Mouse (Mus musculus): ENCODE measurements around the gene AB124611. TPM values are rescaled to one million over a fixed set of nuclear protein-coding genes. Genes with fewer than 3 reads are reported as not detected.
"Not testable (repeated sequence)": the region's sequence is repeated elsewhere in the genome, so short reads cannot be mapped to it uniquely, and the experiment has no call there.

AB124611 gene
- polyA plus RNA-seq, 1 experiment from 2014 or later: 2.5 TPM

GRCm38 (mm10) chr9:21594350-21594749 is 68.4 kb downstream of the AB124611 start:
- not testable (repeated sequence) for H3K27me3 ChIP-seq (replicated peaks); H3K36me3 ChIP-seq; H3K27ac ChIP-seq; ATAC-seq; H3K9ac ChIP-seq; H3K9me3 ChIP-seq
- Histone ChIP-seq H3K4me3 (replicated peaks) (peak overlapping the region; percentile 72; the same call in 1 of the 2 replicates), H3K4me2 (replicated peaks) (peak overlapping the region; percentile 90), H3K4me1 (replicated peaks) (peaks cover 18% of the 10 kb centered on the region)
- WGBS: 88% methylated on average over 8 of the region's 8 CpGs

- Histone ChIP-seq H3K4me1 (replicated peaks) (peaks cover 18% of the 10 kb centered on the region), H3K36me3 (0 out of 2 replicates have a peak, but pooled peaks cover 2% of the 10 kb centered on the region), H3K27me3 (replicated peaks) (no peaks in the 10 kb centered on the region), H3K9ac (peak overlapping the region; percentile 3; the same call in 1 of the 2 replicates), H3K9me3 (no peaks in the 10 kb centered on the region), H3K4me2 (replicated peaks) (peak overlapping the region; percentile 90), H3K4me3 (replicated peaks) (no peak overlapping the region), H3K27ac (no peak overlapping the region)
- WGBS: 74% methylated on average over 2 of the region's 2 CpGs
- no peak for ATAC-seq
Observed at GRCm38 (mm10) chr9:21594838-21595237, 68.9 kb downstream of the AB124611 start.

Other genes with a start within 250 kb of the AB124611 start
- gene Kri1, start 238.2 kb upstream of the AB124611 start, polyA plus RNA-seq (2015; fragmentation: Nextera tagmentation; extraction: Ambion mirVana): 11.1 and 15.4 TPM in 2 replicates
- gene Cdkn2d, start 234.8 kb upstream of the AB124611 start, polyA plus RNA-seq (2015; fragmentation: Nextera tagmentation; extraction: Ambion mirVana): 38.4 and 42.1 TPM in 2 replicates
- gene Ap1m2, start 213.8 kb upstream of the AB124611 start, polyA plus RNA-seq (2015; fragmentation: Nextera tagmentation; extraction: Ambion mirVana): 106 and 115 TPM in 2 replicates
- 48.1 and 52.0 TPM in 2 replicates for gene Slc44a2, start 205.5 kb upstream of the AB124611 start, polyA plus RNA-seq (2015; fragmentation: Nextera tagmentation; extraction: Ambion mirVana)
- 143 and 150 TPM in 2 replicates for gene Ilf3, start 158.3 kb upstream of the AB124611 start, polyA plus RNA-seq (2015; fragmentation: Nextera tagmentation; extraction: Ambion mirVana)
- gene Qtrt1, start 114.3 kb upstream of the AB124611 start, polyA plus RNA-seq (2015; fragmentation: Nextera tagmentation; extraction: Ambion mirVana): 57.0 and 60.5 TPM in 2 replicates
- 70.6 and 75.7 TPM in 2 replicates for gene Dnm2, start 101.3 kb upstream of the AB124611 start, polyA plus RNA-seq (2015; fragmentation: Nextera tagmentation; extraction: Ambion mirVana)
- 77.7 and 84.5 TPM in 2 replicates for gene Tmed1, start 15.9 kb upstream of the AB124611 start, polyA plus RNA-seq (2015; fragmentation: Nextera tagmentation; extraction: Ambion mirVana)
- gene Carm1, start 20.7 kb downstream of the AB124611 start, polyA plus RNA-seq (2015; fragmentation: Nextera tagmentation; extraction: Ambion mirVana): 41.4 and 42.2 TPM in 2 replicates
- 27.3 and 29.3 TPM in 2 replicates for gene Timm29, start 66.5 kb downstream of the AB124611 start, polyA plus RNA-seq (2015; fragmentation: Nextera tagmentation; extraction: Ambion mirVana)
- gene Yipf2, start 66.7 kb downstream of the AB124611 start, polyA plus RNA-seq (2015; fragmentation: Nextera tagmentation; extraction: Ambion mirVana): 25.2 and 34.3 TPM in 2 replicates
- 67.0 and 68.6 TPM in 2 replicates for gene Smarca4, start 90.0 kb downstream of the AB124611 start, polyA plus RNA-seq (2015; fragmentation: Nextera tagmentation; extraction: Ambion mirVana)
- gene Ldlr, start 197.3 kb downstream of the AB124611 start, polyA plus RNA-seq (2015; fragmentation: Nextera tagmentation; extraction: Ambion mirVana): 76.7 and 81.2 TPM in 2 replicates
- gene Spc24, start 234.1 kb downstream of the AB124611 start, polyA plus RNA-seq (2015; fragmentation: Nextera tagmentation; extraction: Ambion mirVana): 94.2 and 107 TPM in 2 replicates

Data from intestine, embryonic 15.5 days (tissue).